9 mouse cellular contexts compared by ENCODE assay signal in the genomic region with DNA sequence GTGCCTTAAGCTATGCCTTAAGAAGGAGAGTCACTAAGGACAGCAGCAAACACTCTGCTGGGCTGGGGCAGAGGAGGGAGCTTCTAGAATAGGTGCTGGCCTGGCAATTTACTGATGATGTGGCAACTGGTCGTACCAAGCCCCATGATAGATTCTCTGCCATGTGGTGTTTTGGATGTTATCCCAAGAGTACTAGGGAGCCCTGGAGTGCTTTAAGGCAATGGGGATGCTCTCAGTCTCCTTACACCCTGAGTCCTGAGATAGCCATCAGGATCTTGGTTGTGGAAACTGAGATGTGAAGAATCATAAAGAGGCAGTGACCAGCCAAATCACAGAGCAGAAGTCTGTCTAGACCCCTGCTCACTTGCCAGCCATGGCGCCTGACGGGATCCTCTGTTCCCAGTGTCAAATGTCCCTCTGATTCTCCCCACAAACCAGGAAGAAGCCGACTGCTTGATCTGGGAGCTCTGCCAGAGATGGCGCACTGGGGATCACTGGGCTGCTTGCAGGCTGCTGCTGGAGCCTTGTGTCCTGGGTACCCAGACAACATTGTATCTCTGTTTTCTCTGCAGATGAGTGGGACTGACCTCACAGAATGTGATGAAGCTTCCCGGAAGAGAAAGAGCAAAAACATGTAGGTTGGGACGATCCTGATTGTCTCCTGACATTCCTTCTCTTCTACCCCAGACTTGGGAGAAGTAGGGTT.
A peak's percentile ranks its signal among the peaks of the same experiment; 100 is the strongest.
DNase-seq lines count a peak whose midpoint lies in the region; ATAC-seq lines count a peak whose summit lies in the region.
"Had no signal": no experiment of that assay in that cellular context is flagged by ENCODE, and none has a peak within 500 bp of the region (broad histone marks: within the 10 kb centered on the region; RNA-seq: fewer than 3 reads in every experiment).

No protein-coding gene starts in this region.

- H3K36me3 ChIP-seq in forebrain, embryonic 15.5 days: peaks cover 21% of the 10 kb centered on the region
- 0 out of 2 replicates have a peak, but pooled peaks cover 3% of the 10 kb centered on the region for H3K36me3 ChIP-seq in forebrain, embryonic 16.5 days (ENCODE audit: control insufficient read depth, insufficient read depth)
- peaks cover 41% of the 10 kb centered on the region for H3K36me3 ChIP-seq in kidney, embryonic 15.5 days
- peaks cover 22% of the 10 kb centered on the region for H3K36me3 ChIP-seq in neural tube, embryonic 15.5 days

- H3K9me3 ChIP-seq in forebrain, embryonic 15.5 days: no peaks in the 10 kb centered on the region
- H3K9me3 ChIP-seq in forebrain, embryonic 16.5 days (ENCODE audit: control insufficient read depth, low read length): no peaks in the 10 kb centered on the region
- no peaks in the 10 kb centered on the region for H3K9me3 ChIP-seq in kidney, embryonic 15.5 days (replicated peaks)
- H3K9me3 ChIP-seq in neural tube, embryonic 15.5 days (replicated peaks): no peaks in the 10 kb centered on the region
- H3K9me3 ChIP-seq: neural tube, embryonic 12.5 days had no signal

- ATAC-seq in forebrain, embryonic 15.5 days (replicated peaks): no peak
- no peak for ATAC-seq in forebrain, embryonic 16.5 days
- ATAC-seq in kidney, embryonic 15.5 days (replicated peaks; ENCODE audit: low FRiP score): no peak
- ATAC-seq in neural tube, embryonic 15.5 days (ENCODE audit: low FRiP score): no peak
- no peak for ATAC-seq in activated CD4-positive, CD25-positive, alpha-beta regulatory T cell, adult 4 months

- no peaks in the 10 kb centered on the region for H3K27me3 ChIP-seq in forebrain, embryonic 15.5 days
- H3K27me3 ChIP-seq in forebrain, embryonic 16.5 days (replicated peaks; ENCODE audit: control insufficient read depth, insufficient read depth, low read length): no peaks in the 10 kb centered on the region
- no peaks in the 10 kb centered on the region for H3K27me3 ChIP-seq in kidney, embryonic 15.5 days
- no peaks in the 10 kb centered on the region for H3K27me3 ChIP-seq in neural tube, embryonic 15.5 days (replicated peaks)
- H3K27me3 ChIP-seq: neural tube, embryonic 12.5 days had no signal

- H3K9ac ChIP-seq in forebrain, embryonic 15.5 days (replicated peaks): no peak overlapping the region
- no peak overlapping the region for H3K9ac ChIP-seq in forebrain, embryonic 16.5 days (replicated peaks; ENCODE audit: low read depth, low read length)
- H3K9ac ChIP-seq in kidney, embryonic 15.5 days: no peak overlapping the region
- no peak overlapping the region for H3K9ac ChIP-seq in neural tube, embryonic 15.5 days (replicated peaks)
- H3K9ac ChIP-seq: neural tube, embryonic 12.5 days had no signal

- WGBS in forebrain, embryonic 15.5 days: 59% methylated on average over 7 of the region's 7 CpGs
- WGBS in forebrain, embryonic 16.5 days: 49% methylated on average over 7 of the region's 7 CpGs
- WGBS in kidney, embryonic 15.5 days: 60% methylated on average over 7 of the region's 7 CpGs
- WGBS in neural tube, embryonic 15.5 days: 51% methylated on average over 7 of the region's 7 CpGs

- no peak overlapping the region for H3K4me3 ChIP-seq in forebrain, embryonic 15.5 days
- H3K4me3 ChIP-seq in forebrain, embryonic 16.5 days (replicated peaks; ENCODE audit: low read length): no peak overlapping the region
- no peak overlapping the region for H3K4me3 ChIP-seq in kidney, embryonic 15.5 days (replicated peaks)
- no peak overlapping the region for H3K4me3 ChIP-seq in neural tube, embryonic 15.5 days (replicated peaks)
- H3K4me3 ChIP-seq: neural tube, embryonic 12.5 days had no signal

- peaks cover 54% of the 10 kb centered on the region for H3K4me1 ChIP-seq in forebrain, embryonic 15.5 days
- peaks cover 49% of the 10 kb centered on the region for H3K4me1 ChIP-seq in forebrain, embryonic 16.5 days (replicated peaks; ENCODE audit: control insufficient read depth, insufficient read depth, low read length)
- peaks cover 76% of the 10 kb centered on the region for H3K4me1 ChIP-seq in kidney, embryonic 15.5 days
- H3K4me1 ChIP-seq in neural tube, embryonic 15.5 days: peaks cover 65% of the 10 kb centered on the region

- DNase-seq in urinary bladder, postnatal 14 days (ENCODE audit: low spot score): peak; percentile 56
- DNase-seq in urinary bladder, adult 18-20 months (ENCODE audit: low spot score in 2 of 2): no peak
- no peak for DNase-seq in retina, embryonic 14.5 days (ENCODE audit: low spot score)

- H3K27ac ChIP-seq in forebrain, embryonic 15.5 days (replicated peaks): 0 out of 2 replicates have a peak overlapping the region, but pooled peaks have one; percentile 25
- no peak overlapping the region for H3K27ac ChIP-seq in forebrain, embryonic 16.5 days (ENCODE audit: low read length)
- peak overlapping the region; percentile 52 for H3K27ac ChIP-seq in kidney, embryonic 15.5 days
- peak overlapping the region; percentile 64 for H3K27ac ChIP-seq in neural tube, embryonic 15.5 days (replicated peaks)
- H3K27ac ChIP-seq: neural tube, embryonic 12.5 days had no signal

- no peak overlapping the region for H3K4me2 ChIP-seq in forebrain, embryonic 15.5 days (replicated peaks)
- no peak overlapping the region for H3K4me2 ChIP-seq in forebrain, embryonic 16.5 days (ENCODE audit: low read length)
- no peak overlapping the region for H3K4me2 ChIP-seq in kidney, embryonic 15.5 days
- H3K4me2 ChIP-seq in neural tube, embryonic 15.5 days: no peak overlapping the region
- H3K4me2 ChIP-seq: neural tube, embryonic 12.5 days had no signal
